Mouse (Mus musculus) intestine, embryonic 16.5 days (tissue): Measurements from ENCODE around the gene Lhfpl3. TPM values are rescaled to one million over a fixed set of nuclear protein-coding genes. Genes with fewer than 3 reads are reported as not detected.

ENCODE experiments used
- ATAC-seq: fragments of 200-750 bp; cut with Nextera tagmentation; 2 replicates; pipeline ENCODE4 v1.8.0; 2017; ENCODE audit warnings: moderate TSS enrichment, moderate library complexity
- H3K27ac ChIP-seq: fragments of 300-500 bp; sonication (generic); 2 replicates; pipeline ENCODE4 v1.5.1; 2014; ENCODE audit warnings: mild to moderate bottlenecking, low read length
- H3K27me3 ChIP-seq: fragments of 300-500 bp; sonication (generic); replicated peaks from 2 replicates; pipeline ENCODE4 v1.6.1; 2014; ENCODE audit warnings: low read length, control low read depth, mixed read lengths; ENCODE audit not compliant: control insufficient read depth, insufficient read depth
- H3K36me3 ChIP-seq: fragments of 300-500 bp; sonication (generic); 2 replicates; pipeline ENCODE4 v1.6.1; 2014; ENCODE audit warnings: low read length, control low read depth; ENCODE audit not compliant: control insufficient read depth, insufficient read depth
- H3K4me1 ChIP-seq: fragments of 300-500 bp; sonication (generic); 2 replicates; pipeline ENCODE4 v1.6.1; 2014; ENCODE audit warnings: low read length, control low read depth, mixed read lengths; ENCODE audit not compliant: control insufficient read depth, insufficient read depth
- H3K4me2 ChIP-seq: fragments of 300-500 bp; sonication (generic); 2 replicates; pipeline ENCODE4 v1.6.1; 2014; ENCODE audit warnings: low read depth, low read length, control low read depth
- H3K4me3 ChIP-seq: fragments of 300-500 bp; sonication (generic); 2 replicates; pipeline ENCODE4 v1.5.1; 2014; ENCODE audit warnings: mild to moderate bottlenecking, low read length
- H3K9ac ChIP-seq: fragments of 300-500 bp; sonication (generic); 2 replicates; pipeline ENCODE4 v1.6.1; 2014; ENCODE audit warnings: low read depth, low read length
- H3K9me3 ChIP-seq: fragments of 300-500 bp; sonication (generic); 2 replicates; pipeline ENCODE4 v1.6.1; 2016; ENCODE audit warnings: low read length, control low read depth; ENCODE audit not compliant: control insufficient read depth
- WGBS: fragments of 180-500 bp; shearing (Covaris S2); extraction: QIAGEN DNeasy Blood & Tissue Kit; methylation state at CpG from one replicate; pipeline ENCODE4 v1.1.7; 2014; 5-methylcytosine and 5-hydroxymethylcytosine counted together
- polyA plus RNA-seq: library from polyadenylated mRNA; unstranded; fragments of >200 nt; fragmentation: Nextera tagmentation; extraction: Ambion mirVana; gene quantifications from 2 replicates; pipeline ENCODE4 v1.2.1, GENCODE M21; 2015

Lhfpl3 gene
- polyA plus RNA-seq, 1 experiment from 2014 or later: 0.05 TPM

GRCm38 (mm10) chr5:22897656-22898289 is 151.9 kb downstream of the Lhfpl3 start:
- Histone ChIP-seq H3K27ac (no peak overlapping the region), H3K9ac (no peak overlapping the region), H3K4me2 (no peak overlapping the region), H3K4me1 (no peaks in the 10 kb centered on the region), H3K27me3 (no peaks in the 10 kb centered on the region), H3K4me3 (no peak overlapping the region), H3K36me3 (no peaks in the 10 kb centered on the region), H3K9me3 (no peaks in the 10 kb centered on the region)
- 67% methylated on average over 7 of the region's 7 CpGs for WGBS
- no peak for ATAC-seq

- H3K9me3 ChIP-seq: no peaks in the 10 kb centered on the region
- H3K36me3 ChIP-seq: no peaks in the 10 kb centered on the region
- no peak overlapping the region for H3K9ac ChIP-seq
- no peak overlapping the region for H3K4me2 ChIP-seq
- H3K27me3 ChIP-seq: no peaks in the 10 kb centered on the region
- no peaks in the 10 kb centered on the region for H3K4me1 ChIP-seq
- ATAC-seq: no peak
- WGBS: 72% methylated on average over 2 of the region's 2 CpGs
- H3K27ac ChIP-seq: no peak overlapping the region
- no peak overlapping the region for H3K4me3 ChIP-seq
Observed at GRCm38 (mm10) chr5:22898593-22898992, 152.7 kb downstream of the Lhfpl3 start.

DNA sequence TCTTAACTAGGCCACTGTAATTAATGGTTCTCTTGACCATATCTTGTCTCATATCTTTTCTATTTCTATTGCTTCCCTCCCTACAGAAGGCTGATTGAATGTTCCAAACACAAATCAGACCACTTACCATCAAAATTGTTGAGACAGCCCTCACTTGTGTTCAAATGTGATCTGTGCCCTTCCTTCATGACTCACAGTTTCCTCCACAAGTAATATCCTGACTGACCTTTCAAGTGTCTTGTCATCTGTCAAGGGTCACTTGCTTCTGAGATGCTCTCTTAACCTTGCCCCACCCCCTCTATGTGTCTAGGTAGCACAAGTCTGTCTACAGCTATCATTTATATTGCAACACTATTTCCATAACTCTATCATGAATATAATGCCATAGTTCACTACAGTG is 154.1 kb downstream of the Lhfpl3 start:
- Histone ChIP-seq H3K4me3 (no peak overlapping the region), H3K4me1 (no peaks in the 10 kb centered on the region), H3K27ac (no peak overlapping the region), H3K4me2 (no peak overlapping the region), H3K36me3 (no peaks in the 10 kb centered on the region), H3K9me3 (no peaks in the 10 kb centered on the region), H3K9ac (no peak overlapping the region), H3K27me3 (no peaks in the 10 kb centered on the region)
- ATAC-seq: no peak

GRCm38 (mm10) chr5:22917197-22917596 is 171.3 kb downstream of the Lhfpl3 start:
- Histone ChIP-seq H3K9me3 (no peaks in the 10 kb centered on the region), H3K36me3 (no peaks in the 10 kb centered on the region), H3K27ac (no peak overlapping the region), H3K4me3 (no peak overlapping the region), H3K9ac (no peak overlapping the region), H3K27me3 (no peaks in the 10 kb centered on the region), H3K4me2 (no peak overlapping the region), H3K4me1 (no peaks in the 10 kb centered on the region)
- ATAC-seq: no peak
- WGBS: 85% methylated on average over 1 of the region's 1 CpGs

DNA sequence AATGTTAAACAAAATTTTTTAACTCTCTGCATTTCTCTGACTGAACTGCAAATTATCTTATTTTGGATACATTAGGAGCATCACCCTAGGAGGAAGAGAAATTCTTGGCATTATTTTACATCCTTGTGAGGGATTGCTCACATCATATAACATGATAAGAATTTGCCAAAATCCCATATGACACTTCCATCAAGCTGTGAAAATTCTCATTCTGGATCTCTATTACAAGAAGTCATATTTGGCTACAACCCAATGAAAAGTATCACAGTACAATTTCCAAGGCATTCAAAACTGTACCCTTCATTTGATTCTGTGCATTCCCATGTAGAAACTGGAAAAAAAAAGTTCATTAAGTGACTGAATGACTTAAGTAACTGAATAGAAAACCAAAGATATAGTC is 180.3 kb downstream of the Lhfpl3 start:
- Histone ChIP-seq H3K4me3 (no peak overlapping the region), H3K4me1 (no peaks in the 10 kb centered on the region), H3K27ac (no peak overlapping the region), H3K4me2 (no peak overlapping the region), H3K36me3 (no peaks in the 10 kb centered on the region), H3K9ac (no peak overlapping the region), H3K9me3 (no peaks in the 10 kb centered on the region), H3K27me3 (no peaks in the 10 kb centered on the region)
- ATAC-seq: no peak

- Histone ChIP-seq H3K4me3 (no peak overlapping the region), H3K27ac (no peak overlapping the region), H3K4me2 (no peak overlapping the region), H3K36me3 (no peaks in the 10 kb centered on the region), H3K9me3 (no peaks in the 10 kb centered on the region), H3K27me3 (no peaks in the 10 kb centered on the region), H3K4me1 (no peaks in the 10 kb centered on the region), H3K9ac (no peak overlapping the region)
- ATAC-seq: no peak
- WGBS: 69% methylated on average over 2 of the region's 2 CpGs
Observed at GRCm38 (mm10) chr5:22928746-22929145, 182.9 kb downstream of the Lhfpl3 start.

DNA sequence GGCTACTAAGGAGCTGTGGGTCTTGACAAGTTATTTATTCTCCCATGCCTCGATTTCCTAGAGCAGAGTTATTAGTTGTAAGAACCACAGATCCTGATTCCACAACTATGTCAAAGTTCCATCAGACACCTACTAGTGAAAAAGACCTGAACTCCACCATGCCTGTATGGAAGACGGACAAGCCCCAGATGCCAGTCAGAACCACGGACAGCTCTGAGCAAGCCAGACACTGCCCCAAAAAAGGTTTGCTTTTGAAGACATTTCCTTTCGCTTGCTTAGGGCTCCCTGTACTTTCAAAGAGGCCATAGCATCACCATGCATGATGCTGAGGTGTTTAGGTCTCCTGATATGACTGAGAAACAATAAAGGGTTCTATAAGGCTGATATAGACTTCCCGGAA is 197.4 kb downstream of the Lhfpl3 start:
- H3K36me3 ChIP-seq: no peaks in the 10 kb centered on the region
- no peaks in the 10 kb centered on the region for H3K27me3 ChIP-seq
- no peak overlapping the region for H3K27ac ChIP-seq
- no peak overlapping the region for H3K4me2 ChIP-seq
- H3K4me1 ChIP-seq: no peaks in the 10 kb centered on the region
- no peaks in the 10 kb centered on the region for H3K9me3 ChIP-seq
- no peak overlapping the region for H3K4me3 ChIP-seq
- no peak for ATAC-seq
- H3K9ac ChIP-seq: no peak overlapping the region
- 54% methylated on average over 5 of the region's 5 CpGs for WGBS

GRCm38 (mm10) chr5:22963300-22963699 is 217.4 kb downstream of the Lhfpl3 start:
- Histone ChIP-seq H3K4me2 (no peak overlapping the region), H3K36me3 (no peaks in the 10 kb centered on the region), H3K9ac (no peak overlapping the region), H3K4me3 (no peak overlapping the region), H3K27ac (no peak overlapping the region), H3K4me1 (no peaks in the 10 kb centered on the region), H3K9me3 (no peaks in the 10 kb centered on the region), H3K27me3 (no peaks in the 10 kb centered on the region)
- WGBS: 60% methylated on average over 6 of the region's 6 CpGs
- ATAC-seq: no peak

DNA sequence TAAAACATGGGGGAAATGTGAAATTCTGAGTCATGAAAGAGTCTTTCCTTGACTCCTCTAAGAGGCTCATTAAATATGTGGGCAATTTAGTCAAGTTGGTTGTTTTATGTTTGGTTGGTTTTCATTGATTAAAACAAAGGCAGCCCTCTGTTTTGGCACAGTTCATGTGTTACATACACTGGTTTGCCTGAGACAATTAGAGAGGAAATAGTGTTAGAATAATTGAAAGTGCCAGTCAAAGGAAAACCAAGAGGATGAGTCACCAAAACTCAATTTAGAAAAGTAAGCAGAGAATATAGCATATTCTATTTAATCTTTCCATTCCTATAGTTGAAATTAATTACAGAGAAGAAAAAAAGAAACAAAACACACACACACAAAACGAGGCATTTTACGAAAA is 240.9 kb downstream of the Lhfpl3 start:
- no peak overlapping the region for H3K27ac ChIP-seq
- no peaks in the 10 kb centered on the region for H3K36me3 ChIP-seq
- ATAC-seq: no peak
- no peaks in the 10 kb centered on the region for H3K27me3 ChIP-seq
- WGBS: 86% methylated on average over 2 of the region's 2 CpGs
- no peak overlapping the region for H3K4me2 ChIP-seq
- no peaks in the 10 kb centered on the region for H3K9me3 ChIP-seq
- H3K4me3 ChIP-seq: no peak overlapping the region
- H3K4me1 ChIP-seq: no peaks in the 10 kb centered on the region
- H3K9ac ChIP-seq: no peak overlapping the region

- WGBS: 74% methylated on average over 3 of the region's 3 CpGs
- no peak for ATAC-seq
Observed at GRCm38 (mm10) chr5:22999811-23000210, 254.0 kb downstream of the Lhfpl3 start.

More at GRCm38 (mm10) chr5:22999811-23000210, 254.0 kb downstream of the Lhfpl3 start:
- Histone ChIP-seq H3K27ac (no peak overlapping the region), H3K27me3 (no peaks in the 10 kb centered on the region), H3K9me3 (no peaks in the 10 kb centered on the region), H3K4me2 (no peak overlapping the region), H3K9ac (no peak overlapping the region), H3K4me1 (no peaks in the 10 kb centered on the region), H3K4me3 (no peak overlapping the region), H3K36me3 (no peaks in the 10 kb centered on the region)
